Mouse (Mus musculus): ENCODE data around the gene Mrpl3. TPM values are rescaled to one million over a fixed set of nuclear protein-coding genes. Genes with fewer than 3 reads are reported as not detected.

Mrpl3 gene
- 95.8 and 127 TPM in 2 replicates for polyA plus RNA-seq (2014; fragmentation: Nextera tagmentation; extraction: Ambion mirVana)

- H3K4me2 ChIP-seq (replicated peaks; ENCODE audit: low read depth, low read length), result peak within 1 kb of the TSS; percentile 62
- under 1% methylated on average over 31 of the region's 31 CpGs for WGBS
- peak within 1 kb of the TSS; percentile 99 for H3K4me3 ChIP-seq (ENCODE audit: low read length)
- peak; percentile 91 for ATAC-seq (ENCODE audit: low FRiP score, low TSS enrichment)
- peak within 1 kb of the TSS; percentile 96 for H3K9ac ChIP-seq (ENCODE audit: low read depth, low read length)
- peaks cover 32% of the 10 kb centered on the region for H3K36me3 ChIP-seq (ENCODE audit: control insufficient read depth, insufficient read depth, low read length)
- H3K4me1 ChIP-seq (ENCODE audit: control insufficient read depth, insufficient read depth, low read length), result no peaks in the 10 kb centered on the region
- peak within 1 kb of the TSS; percentile 17; the same call in 1 of the 2 replicates for H3K27ac ChIP-seq (ENCODE audit: low read depth, low read length)
- no peaks in the 10 kb centered on the region for H3K27me3 ChIP-seq (ENCODE audit: control insufficient read depth, insufficient read depth, low read length)
- H3K9me3 ChIP-seq (ENCODE audit: control insufficient read depth, low read length), result no peaks in the 10 kb centered on the region
These were observed at the start of gene Mrpl3 for GRCm38 (mm10) chr9:105053147-105053557. Gene Mrpl3, plus strand, starts transcription at chr9:105053239.

GRCm38 (mm10) chr9:105010721-105011120, 42.3 kb upstream of the Mrpl3 start:
- no peak for ATAC-seq (ENCODE audit: low FRiP score, low TSS enrichment)
- no peak overlapping the region for H3K4me3 ChIP-seq (ENCODE audit: low read length)
- WGBS, result 17% methylated on average over 2 of the region's 2 CpGs
- no peaks in the 10 kb centered on the region for H3K9me3 ChIP-seq (ENCODE audit: control insufficient read depth, low read length)
- H3K27me3 ChIP-seq (ENCODE audit: control insufficient read depth, insufficient read depth, low read length), result no peaks in the 10 kb centered on the region
- H3K9ac ChIP-seq (ENCODE audit: low read depth, low read length), result no peak overlapping the region
- H3K4me1 ChIP-seq (ENCODE audit: control insufficient read depth, insufficient read depth, low read length), result no peaks in the 10 kb centered on the region
- no peaks in the 10 kb centered on the region for H3K36me3 ChIP-seq (ENCODE audit: control insufficient read depth, insufficient read depth, low read length)
- H3K27ac ChIP-seq (ENCODE audit: low read depth, low read length), result no peak overlapping the region
- no peak overlapping the region for H3K4me2 ChIP-seq (replicated peaks; ENCODE audit: low read depth, low read length)

GRCm38 (mm10) chr9:105018186-105018585, 34.9 kb upstream of the Mrpl3 start:
- H3K27ac ChIP-seq (ENCODE audit: low read depth, low read length), result no peak overlapping the region
- H3K4me1 ChIP-seq (ENCODE audit: control insufficient read depth, insufficient read depth, low read length), result no peaks in the 10 kb centered on the region
- ATAC-seq (ENCODE audit: low FRiP score, low TSS enrichment), result no peak
- no peak overlapping the region for H3K4me3 ChIP-seq (ENCODE audit: low read length)
- H3K36me3 ChIP-seq (ENCODE audit: control insufficient read depth, insufficient read depth, low read length), result no peaks in the 10 kb centered on the region
- H3K27me3 ChIP-seq (ENCODE audit: control insufficient read depth, insufficient read depth, low read length), result no peaks in the 10 kb centered on the region
- 90% methylated on average over 7 of the region's 7 CpGs for WGBS
- H3K4me2 ChIP-seq (replicated peaks; ENCODE audit: low read depth, low read length), result no peak overlapping the region
- no peak overlapping the region for H3K9ac ChIP-seq (ENCODE audit: low read depth, low read length)
- no peaks in the 10 kb centered on the region for H3K9me3 ChIP-seq (ENCODE audit: control insufficient read depth, low read length)

- Histone ChIP-seq H3K36me3 (ENCODE audit: control insufficient read depth, insufficient read depth, low read length) (no peaks in the 10 kb centered on the region), H3K9ac (ENCODE audit: low read depth, low read length) (no peak overlapping the region), H3K4me3 (ENCODE audit: low read length) (no peak overlapping the region), H3K4me2 (replicated peaks; ENCODE audit: low read depth, low read length) (no peak overlapping the region), H3K27me3 (ENCODE audit: control insufficient read depth, insufficient read depth, low read length) (no peaks in the 10 kb centered on the region), H3K4me1 (ENCODE audit: control insufficient read depth, insufficient read depth, low read length) (no peaks in the 10 kb centered on the region), H3K9me3 (ENCODE audit: control insufficient read depth, low read length) (no peaks in the 10 kb centered on the region), H3K27ac (ENCODE audit: low read depth, low read length) (no peak overlapping the region)
- no peak for ATAC-seq (ENCODE audit: low FRiP score, low TSS enrichment)
- WGBS, result 66% methylated on average over 3 of the region's 3 CpGs
These were observed 24.7 kb upstream of the Mrpl3 start for GRCm38 (mm10) chr9:105028311-105028710.

- no peaks in the 10 kb centered on the region for H3K36me3 ChIP-seq (ENCODE audit: control insufficient read depth, insufficient read depth, low read length)
- 92% methylated on average over 9 of the region's 9 CpGs for WGBS
- no peak overlapping the region for H3K4me2 ChIP-seq (replicated peaks; ENCODE audit: low read depth, low read length)
- H3K4me1 ChIP-seq (ENCODE audit: control insufficient read depth, insufficient read depth, low read length), result no peaks in the 10 kb centered on the region
- H3K9ac ChIP-seq (ENCODE audit: low read depth, low read length), result no peak overlapping the region
- ATAC-seq (ENCODE audit: low FRiP score, low TSS enrichment), result no peak
- H3K9me3 ChIP-seq (ENCODE audit: control insufficient read depth, low read length), result no peaks in the 10 kb centered on the region
- H3K27ac ChIP-seq (ENCODE audit: low read depth, low read length), result no peak overlapping the region
- no peak overlapping the region for H3K4me3 ChIP-seq (ENCODE audit: low read length)
- H3K27me3 ChIP-seq (ENCODE audit: control insufficient read depth, insufficient read depth, low read length), result no peaks in the 10 kb centered on the region
These were observed 20.5 kb upstream of the Mrpl3 start for GRCm38 (mm10) chr9:105032572-105032971.

- 83% methylated on average over 7 of the region's 7 CpGs for WGBS
- no peak for ATAC-seq (ENCODE audit: low FRiP score, low TSS enrichment)
These were observed 19.4 kb upstream of the Mrpl3 start for GRCm38 (mm10) chr9:105033641-105034040.

GRCm38 (mm10) chr9:105037847-105038246, 15.2 kb upstream of the Mrpl3 start:
- H3K9ac ChIP-seq (ENCODE audit: low read depth, low read length), result no peak overlapping the region
- 81% methylated on average over 3 of the region's 3 CpGs for WGBS
- no peaks in the 10 kb centered on the region for H3K4me1 ChIP-seq (ENCODE audit: control insufficient read depth, insufficient read depth, low read length)
- no peak for ATAC-seq (ENCODE audit: low FRiP score, low TSS enrichment)
- H3K36me3 ChIP-seq (ENCODE audit: control insufficient read depth, insufficient read depth, low read length), result no peaks in the 10 kb centered on the region
- no peaks in the 10 kb centered on the region for H3K27me3 ChIP-seq (ENCODE audit: control insufficient read depth, insufficient read depth, low read length)
- H3K27ac ChIP-seq (ENCODE audit: low read depth, low read length), result no peak overlapping the region
- no peaks in the 10 kb centered on the region for H3K9me3 ChIP-seq (ENCODE audit: control insufficient read depth, low read length)
- H3K4me2 ChIP-seq (replicated peaks; ENCODE audit: low read depth, low read length), result no peak overlapping the region
- H3K4me3 ChIP-seq (ENCODE audit: low read length), result no peak overlapping the region

More at GRCm38 (mm10) chr9:105033641-105034040, 19.4 kb upstream of the Mrpl3 start:
- Histone ChIP-seq H3K27ac (ENCODE audit: low read depth, low read length) (no peak overlapping the region), H3K4me2 (replicated peaks; ENCODE audit: low read depth, low read length) (no peak overlapping the region), H3K4me3 (ENCODE audit: low read length) (no peak overlapping the region), H3K9ac (ENCODE audit: low read depth, low read length) (no peak overlapping the region), H3K4me1 (ENCODE audit: control insufficient read depth, insufficient read depth, low read length) (no peaks in the 10 kb centered on the region), H3K27me3 (ENCODE audit: control insufficient read depth, insufficient read depth, low read length) (no peaks in the 10 kb centered on the region), H3K9me3 (ENCODE audit: control insufficient read depth, low read length) (no peaks in the 10 kb centered on the region), H3K36me3 (ENCODE audit: control insufficient read depth, insufficient read depth, low read length) (no peaks in the 10 kb centered on the region)

GRCm38 (mm10) chr9:105046014-105046413, 7.0 kb upstream of the Mrpl3 start:
- Histone ChIP-seq H3K9me3 (ENCODE audit: control insufficient read depth, low read length) (no peaks in the 10 kb centered on the region), H3K4me2 (replicated peaks; ENCODE audit: low read depth, low read length) (no peak overlapping the region), H3K36me3 (ENCODE audit: control insufficient read depth, insufficient read depth, low read length) (no peaks in the 10 kb centered on the region), H3K27ac (ENCODE audit: low read depth, low read length) (no peak overlapping the region), H3K9ac (ENCODE audit: low read depth, low read length) (no peak overlapping the region), H3K4me1 (ENCODE audit: control insufficient read depth, insufficient read depth, low read length) (no peaks in the 10 kb centered on the region), H3K4me3 (ENCODE audit: low read length) (no peak overlapping the region), H3K27me3 (ENCODE audit: control insufficient read depth, insufficient read depth, low read length) (no peaks in the 10 kb centered on the region)
- 78% methylated on average over 7 of the region's 7 CpGs for WGBS
- ATAC-seq (ENCODE audit: low FRiP score, low TSS enrichment), result no peak

- H3K4me1 ChIP-seq (ENCODE audit: control insufficient read depth, insufficient read depth, low read length), result no peaks in the 10 kb centered on the region
- no peak for ATAC-seq (ENCODE audit: low FRiP score, low TSS enrichment)
- no peaks in the 10 kb centered on the region for H3K36me3 ChIP-seq (ENCODE audit: control insufficient read depth, insufficient read depth, low read length)
- H3K4me2 ChIP-seq (replicated peaks; ENCODE audit: low read depth, low read length), result no peak overlapping the region
- no peaks in the 10 kb centered on the region for H3K9me3 ChIP-seq (ENCODE audit: control insufficient read depth, low read length)
- H3K9ac ChIP-seq (ENCODE audit: low read depth, low read length), result no peak overlapping the region
- H3K27me3 ChIP-seq (ENCODE audit: control insufficient read depth, insufficient read depth, low read length), result no peaks in the 10 kb centered on the region
- 70% methylated on average over 10 of the region's 10 CpGs for WGBS
- H3K27ac ChIP-seq (ENCODE audit: low read depth, low read length), result no peak overlapping the region
- no peak overlapping the region for H3K4me3 ChIP-seq (ENCODE audit: low read length)
These were observed 4.7 kb upstream of the Mrpl3 start for GRCm38 (mm10) chr9:105048351-105048750.

All from kidney, embryonic 14.5 days (tissue).